Mouse (Mus musculus) kidney, postnatal 0 days (tissue): Measurements from ENCODE around the gene Pcyt2. TPM values are rescaled to one million over a fixed set of nuclear protein-coding genes. Genes with fewer than 3 reads are reported as not detected.

Experiments
- ATAC-seq: fragments of 200-750 bp; cut with Nextera tagmentation; replicated peaks from 2 replicates; pipeline ENCODE4 v1.8.0; 2017; ENCODE audit warnings: low read depth, moderate number of reproducible peaks, moderate TSS enrichment, moderate library complexity; ENCODE audit not compliant: low FRiP score
- DNase-seq: peaks from one replicate; pipeline ENCODE4 v3.0.0-alpha.2; 2016; ENCODE audit warnings: low spot score
- H3K27ac ChIP-seq: fragments of 300-500 bp; sonication (generic); 2 replicates; pipeline ENCODE4 v1.5.1; 2014; ENCODE audit warnings: mild to moderate bottlenecking
- H3K27me3 ChIP-seq: fragments of 300-500 bp; sonication (generic); 2 replicates; pipeline ENCODE4 v1.6.1; 2014; ENCODE audit warnings: low read length, mixed read lengths; ENCODE audit not compliant: insufficient read depth
- H3K36me3 ChIP-seq: fragments of 300-500 bp; sonication (generic); 2 replicates; pipeline ENCODE4 v1.6.1; 2014; ENCODE audit warnings: low read length, mixed read lengths; ENCODE audit not compliant: insufficient read depth
- H3K4me1 ChIP-seq: fragments of 300-500 bp; sonication (generic); replicated peaks from 2 replicates; pipeline ENCODE4 v1.6.1; 2014; ENCODE audit warnings: antibody characterized with exemption, low read length, mixed read lengths; ENCODE audit not compliant: insufficient read depth
- H3K4me2 ChIP-seq: fragments of 300-500 bp; sonication (generic); 2 replicates; pipeline ENCODE4 v1.6.1; 2014; ENCODE audit warnings: mild to moderate bottlenecking, low read length, moderate library complexity, mixed read lengths
- H3K4me3 ChIP-seq: fragments of 300-500 bp; sonication (generic); replicated peaks from 2 replicates; pipeline ENCODE4 v1.5.1; 2014; ENCODE audit warnings: low read depth, low read length
- H3K9ac ChIP-seq: fragments of 300-500 bp; sonication (generic); 2 replicates; pipeline ENCODE4 v1.6.1; 2014; ENCODE audit warnings: low read depth, low read length
- H3K9me3 ChIP-seq: fragments of 300-500 bp; sonication (generic); replicated peaks from 2 replicates; pipeline ENCODE4 v1.6.1; 2016; ENCODE audit warnings: low read length, inconsistent platforms, mixed read lengths
- CTCF ChIP-seq: IDR thresholded peaks from 2 replicates; pipeline ENCODE4 v1.5.1; 2016; ENCODE audit warnings: antibody characterized with exemption, low read depth, mild to moderate bottlenecking, moderate library complexity
- WGBS: fragments of 180-500 bp; shearing (Covaris S2); extraction: QIAGEN DNeasy Blood & Tissue Kit; methylation state at CpG from one replicate; pipeline ENCODE4 v1.1.7; 2014; 5-methylcytosine and 5-hydroxymethylcytosine counted together
- polyA plus RNA-seq: library from polyadenylated mRNA; unstranded; fragments of >200 nt; fragmentation: Nextera tagmentation; extraction: Ambion mirVana; gene quantifications from 2 replicates; pipeline ENCODE4 v1.2.1, GENCODE M21; 2015

Pcyt2 gene
- polyA plus RNA-seq, 1 experiment from 2014 or later: 116 TPM

DNA sequence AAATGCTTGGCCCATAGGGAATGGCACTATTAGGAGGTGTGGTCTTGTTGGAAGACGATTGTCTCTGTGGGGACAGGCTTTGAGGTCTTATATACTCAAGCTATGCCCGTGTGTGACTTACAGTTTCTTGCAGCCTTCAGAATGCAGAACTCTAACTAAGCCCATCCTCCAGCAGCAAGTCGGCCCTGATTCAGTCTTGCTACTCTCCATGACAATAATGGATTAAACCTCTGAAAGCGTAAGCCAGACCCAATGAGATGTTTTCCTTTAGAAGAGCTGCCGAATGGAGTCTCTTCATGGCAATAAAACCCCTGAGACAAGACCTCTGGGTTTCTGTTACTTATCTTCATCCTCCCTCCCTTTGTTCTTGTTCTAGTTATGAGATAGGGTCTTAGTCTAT, 17.1 kb upstream of the Pcyt2 start:
- Histone ChIP-seq H3K4me2 (no peak overlapping the region), H3K9me3 (no peaks in the 10 kb centered on the region), H3K4me3 (no peak overlapping the region), H3K27me3 (no peaks in the 10 kb centered on the region), H3K36me3 (no peaks in the 10 kb centered on the region), H3K27ac (no peak overlapping the region), H3K4me1 (peaks cover 16% of the 10 kb centered on the region), H3K9ac (no peak overlapping the region)
- 82% methylated on average over 5 of the region's 5 CpGs for WGBS
- DNase-seq: no peak
- TF ChIP-seq CTCF: no peak
- ATAC-seq: no peak

DNA sequence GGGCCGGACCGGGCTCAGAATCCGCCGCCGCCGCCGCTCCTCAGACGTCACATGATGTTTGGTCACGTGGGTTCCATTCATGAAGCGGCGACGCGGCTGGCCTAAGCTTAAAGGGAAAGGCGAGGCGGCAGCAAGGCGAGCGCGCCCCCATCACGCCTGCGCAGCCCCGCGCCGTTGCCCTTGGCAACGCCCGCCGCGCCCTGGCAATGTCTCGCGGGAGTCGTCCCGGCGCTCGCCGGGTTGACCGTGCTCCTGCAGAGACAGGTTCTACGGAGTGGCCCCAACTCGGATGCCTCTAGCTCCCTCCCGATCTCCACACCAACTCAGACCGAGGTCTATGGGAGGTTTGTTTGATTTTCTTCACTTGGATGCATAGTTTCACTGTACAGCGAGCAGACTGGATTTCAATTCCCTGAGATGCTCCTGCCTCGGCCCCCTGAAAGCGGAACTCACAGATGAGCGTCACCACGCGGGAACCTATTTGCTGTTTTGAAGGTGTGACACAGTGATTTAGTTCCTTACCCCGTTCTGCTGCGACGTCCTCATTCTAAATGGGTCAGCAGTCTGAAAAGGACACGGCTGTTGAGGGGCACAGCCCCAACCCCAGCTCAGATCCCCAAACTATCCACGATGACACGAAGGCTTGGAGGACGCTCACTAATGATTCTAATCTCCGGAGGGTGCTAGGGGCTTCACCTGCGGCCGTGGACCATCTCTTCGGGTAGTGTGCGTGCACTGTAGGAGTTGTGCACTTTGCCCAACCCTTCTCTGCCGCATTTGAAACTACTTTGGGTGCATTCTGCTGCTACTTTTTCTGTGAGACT, 16.0 kb upstream of the Pcyt2 start, which contains the start of gene Mafg:
Mafg (minus strand) TSS at position 81 of the 824 bp plus-strand sequence.
- WGBS: 14% methylated on average over 58 of the region's 58 CpGs
- H3K36me3 ChIP-seq: peaks cover 5% of the 10 kb centered on the region; the same call in 1 of the 2 replicates
- no peaks in the 10 kb centered on the region for H3K27me3 ChIP-seq
- peak within 1 kb of the TSS; percentile 95 for H3K27ac ChIP-seq
- peak within 1 kb of the TSS; percentile 96 for H3K4me2 ChIP-seq
- peaks cover 20% of the 10 kb centered on the region for H3K4me1 ChIP-seq
- no peak for TF ChIP-seq CTCF
- H3K4me3 ChIP-seq: peak within 1 kb of the TSS; percentile 99
- ATAC-seq: peak; percentile 81
- DNase-seq: peak; percentile 98
- no peaks in the 10 kb centered on the region for H3K9me3 ChIP-seq
- peak within 1 kb of the TSS; percentile 86 for H3K9ac ChIP-seq

DNA sequence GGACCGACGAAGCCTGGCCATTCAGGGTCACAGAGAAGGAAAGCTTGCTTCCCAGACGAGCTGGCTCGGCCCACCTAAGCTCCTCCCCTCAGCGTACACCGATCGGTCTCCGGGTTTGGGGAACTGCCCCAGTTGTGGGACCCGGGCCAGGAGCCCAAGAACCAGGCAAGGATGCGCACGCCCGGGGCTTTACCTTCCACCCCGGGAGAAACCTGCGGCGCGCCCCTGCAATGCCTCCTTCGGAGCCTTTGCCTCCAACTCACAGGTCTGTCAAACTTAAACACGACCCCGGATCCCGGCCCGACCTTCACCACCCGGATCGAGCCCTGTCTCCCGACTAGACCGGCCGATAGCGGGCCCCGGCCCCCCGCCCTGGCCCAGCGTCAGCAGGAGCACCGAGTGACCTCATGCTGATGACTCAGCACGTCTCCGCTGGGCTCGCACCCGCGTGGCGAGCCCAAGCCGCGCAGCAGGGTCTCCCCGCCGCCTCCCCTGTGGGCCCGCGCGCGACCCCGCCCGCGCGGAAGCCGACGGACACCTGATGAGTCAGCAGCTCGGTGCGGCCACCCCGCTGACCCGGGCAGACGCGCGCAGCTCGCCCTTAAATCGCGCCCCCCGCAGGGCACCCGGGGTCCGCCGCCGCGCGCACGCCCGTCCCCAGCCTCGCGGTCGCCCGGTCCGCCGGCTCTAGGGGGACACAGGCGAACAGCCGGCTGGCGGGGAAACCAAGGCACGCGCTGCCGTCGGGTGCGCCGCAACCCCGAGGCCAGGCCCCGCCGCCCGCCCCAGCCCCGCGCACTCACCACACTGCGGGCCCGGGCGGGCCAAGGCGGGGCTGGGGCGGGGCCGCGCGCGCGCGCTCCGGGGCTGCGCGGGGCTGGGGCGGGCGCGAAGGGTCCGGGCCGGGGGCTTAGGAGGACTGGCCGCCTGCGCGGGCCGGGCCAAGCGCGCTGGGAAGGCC, 15.1 kb upstream of the Pcyt2 start:
- under 1% methylated on average over 105 of the region's 116 CpGs for WGBS
- ATAC-seq: peak; percentile 70
- DNase-seq: peak; percentile 71
- no peaks in the 10 kb centered on the region for H3K9me3 ChIP-seq
- H3K27me3 ChIP-seq: no peaks in the 10 kb centered on the region
- H3K9ac ChIP-seq: peak overlapping the region; percentile 86
- no peak for TF ChIP-seq CTCF
- peaks cover 8% of the 10 kb centered on the region; the same call in 1 of the 2 replicates for H3K36me3 ChIP-seq
- H3K4me3 ChIP-seq: peak overlapping the region; percentile 99
- H3K4me1 ChIP-seq: peaks cover 20% of the 10 kb centered on the region
- H3K4me2 ChIP-seq: peak overlapping the region; percentile 96
- H3K27ac ChIP-seq: peak overlapping the region; percentile 95

DNA sequence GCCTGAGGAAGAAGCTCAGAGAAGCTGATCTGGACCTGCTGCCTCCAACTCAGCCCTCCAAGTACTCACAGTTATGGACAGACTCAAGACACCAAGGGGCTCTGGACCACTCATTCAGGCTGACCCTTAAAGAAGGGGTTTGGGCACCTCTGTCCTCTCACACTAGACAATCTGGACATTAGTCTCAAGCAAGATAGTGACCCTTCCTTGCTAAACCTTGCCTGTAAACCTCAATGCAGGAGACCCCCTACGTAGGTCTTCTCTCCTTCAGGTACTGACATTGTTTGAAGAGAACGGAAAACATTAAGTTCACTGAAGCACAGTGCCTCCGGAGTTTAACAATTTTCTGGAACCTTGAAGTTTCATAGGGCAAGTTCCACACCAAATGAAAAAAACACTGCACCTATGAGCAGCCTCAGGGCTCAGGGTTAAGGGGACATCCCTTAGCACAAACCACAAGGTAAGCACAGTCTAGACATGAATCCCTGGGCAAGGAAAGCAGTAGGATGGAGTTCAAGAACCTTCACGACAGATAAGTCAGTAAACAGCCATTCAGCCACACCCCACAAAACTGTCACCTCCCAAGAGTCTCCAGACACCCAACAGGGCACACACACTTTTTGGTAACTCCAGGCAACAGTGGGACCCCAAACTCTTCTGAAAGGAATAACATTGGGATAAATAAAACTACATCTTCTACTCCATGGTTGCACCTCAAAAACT, 14.2 kb upstream of the Pcyt2 start:
- no peaks in the 10 kb centered on the region for H3K9me3 ChIP-seq
- H3K4me2 ChIP-seq: peak overlapping the region; percentile 96
- H3K36me3 ChIP-seq: peaks cover 15% of the 10 kb centered on the region
- H3K27me3 ChIP-seq: no peaks in the 10 kb centered on the region
- peak overlapping the region; percentile 95 for H3K27ac ChIP-seq
- DNase-seq: no peak
- no peak for ATAC-seq
- peaks cover 20% of the 10 kb centered on the region for H3K4me1 ChIP-seq
- peak overlapping the region; percentile 86 for H3K9ac ChIP-seq
- no peak for TF ChIP-seq CTCF
- peak overlapping the region; percentile 99 for H3K4me3 ChIP-seq
- 47% methylated on average over 4 of the region's 4 CpGs for WGBS

DNA sequence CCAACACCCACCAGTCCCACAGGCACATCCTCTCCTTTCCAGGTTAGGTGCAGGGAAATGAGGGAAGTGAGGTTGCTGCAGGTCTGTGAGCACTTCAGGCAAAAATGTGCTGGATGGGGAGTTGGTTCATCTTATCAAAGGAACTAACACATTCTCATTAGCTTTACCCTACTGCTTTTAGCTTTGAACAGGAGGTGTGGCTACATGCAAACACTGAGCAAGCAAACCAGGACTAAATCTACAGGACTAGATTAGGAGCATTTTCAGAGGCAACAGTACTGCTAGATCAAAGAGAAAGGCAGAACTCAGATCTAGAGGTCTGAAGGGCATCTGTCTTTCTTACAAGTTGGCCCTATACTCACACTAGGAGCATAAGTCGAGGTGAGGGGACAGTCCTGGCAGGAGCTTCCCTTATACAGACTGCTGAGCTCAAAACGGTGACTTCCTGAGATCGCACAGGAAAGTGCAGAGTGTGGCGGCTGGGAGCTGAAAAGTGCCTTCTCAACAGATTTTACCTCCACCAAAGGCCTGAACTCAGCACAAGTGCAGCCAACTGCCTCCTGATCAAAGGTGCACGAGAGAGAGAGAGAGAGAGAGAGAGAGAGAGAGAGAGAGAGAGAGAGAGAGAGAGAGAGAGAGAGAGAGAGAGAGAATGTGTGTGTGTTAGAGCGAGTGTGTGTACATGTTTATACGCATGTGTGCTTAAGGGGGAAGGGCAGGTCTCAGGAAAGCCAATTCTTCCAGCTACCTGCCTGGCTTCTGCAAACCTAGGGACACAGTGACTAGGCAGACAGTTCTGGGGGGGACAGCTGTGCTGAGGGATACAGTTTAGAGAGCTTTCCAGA, 13.4 kb upstream of the Pcyt2 start:
- WGBS: 25% methylated on average over 7 of the region's 7 CpGs

More for the DNA sequence above, 13.4 kb upstream of the Pcyt2 start:
- Histone ChIP-seq H3K9ac (peak overlapping the region; percentile 86; the same call in 1 of the 2 replicates), H3K4me2 (peak overlapping the region; percentile 96), H3K27me3 (no peaks in the 10 kb centered on the region), H3K27ac (peak overlapping the region; percentile 95), H3K4me3 (peak overlapping the region; percentile 99; the same call in 1 of the 2 replicates), H3K36me3 (peaks cover 15% of the 10 kb centered on the region), H3K4me1 (peaks cover 20% of the 10 kb centered on the region), H3K9me3 (no peaks in the 10 kb centered on the region)
- TF ChIP-seq CTCF: no peak
- ATAC-seq: no peak
- no peak for DNase-seq
